Mouse (Mus musculus): ENCODE results near the gene Car6. TPM values are rescaled to one million over a fixed set of nuclear protein-coding genes. Genes with fewer than 3 reads are reported as not detected.

Gene Car6
- polyA plus RNA-seq, 1 experiment from 2014 or later = not detected

DNA sequence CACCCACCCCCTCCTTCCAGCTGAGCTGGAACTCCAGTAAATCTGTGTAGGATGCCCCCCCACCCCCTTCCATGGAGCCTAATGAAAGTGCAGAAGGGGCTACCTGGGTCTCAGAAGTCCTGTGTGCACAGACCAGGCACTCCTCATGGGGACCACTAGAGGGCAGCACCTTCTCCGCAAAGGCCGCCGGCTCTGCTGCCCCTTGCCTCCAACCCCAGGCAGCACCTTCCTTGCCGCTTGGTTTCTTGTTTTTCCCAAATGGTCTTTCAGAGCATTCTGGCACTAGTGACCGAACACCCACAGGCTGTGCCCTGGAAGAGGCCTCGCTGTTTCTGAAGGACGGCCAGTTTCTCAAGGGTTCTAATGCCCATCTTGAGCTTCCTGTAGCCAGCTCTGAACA lies 24.6 kb downstream of the Car6 start:
- Histone ChIP-seq H3K9me3 (ENCODE audit: control insufficient read depth, low read length) (no peaks in the 10 kb centered on the region), H3K27ac (ENCODE audit: low read length) (no peak overlapping the region), H3K36me3 (ENCODE audit: control insufficient read depth, insufficient read depth) (no peaks in the 10 kb centered on the region), H3K27me3 (replicated peaks; ENCODE audit: control insufficient read depth, insufficient read depth, low read length) (no peaks in the 10 kb centered on the region), H3K4me1 (replicated peaks; ENCODE audit: control insufficient read depth, insufficient read depth, low read length) (0 out of 2 replicates have a peak, but pooled peaks cover 2% of the 10 kb centered on the region), H3K4me3 (replicated peaks; ENCODE audit: low read length) (no peak overlapping the region), H3K4me2 (ENCODE audit: low read length) (no peak overlapping the region), H3K9ac (replicated peaks; ENCODE audit: low read depth, low read length) (no peak overlapping the region)
- WGBS = 5% methylated on average over 7 of the region's 7 CpGs
- ATAC-seq = no peak

DNA sequence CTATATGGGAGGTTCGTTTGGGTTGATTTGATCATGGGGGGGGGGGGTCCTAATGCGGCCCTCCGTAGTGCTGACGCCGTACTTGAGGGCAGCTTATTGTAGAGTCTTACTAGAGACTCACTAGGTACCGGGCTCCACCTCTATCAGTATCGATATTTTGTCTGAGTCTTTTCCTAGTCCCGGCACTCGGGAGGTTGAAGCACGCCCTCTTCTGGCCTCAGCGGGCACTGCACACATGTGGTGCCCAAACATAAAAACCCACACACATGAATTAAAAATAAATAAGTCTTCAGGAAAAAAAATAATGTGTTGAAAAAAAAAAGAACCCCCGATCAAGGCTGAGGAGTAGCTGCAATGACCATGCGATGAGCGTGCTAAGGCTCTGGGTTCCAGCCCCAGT lies 27.1 kb downstream of the Car6 start:
- WGBS = 93% methylated on average over 14 of the region's 14 CpGs
- Histone ChIP-seq H3K36me3 (ENCODE audit: control insufficient read depth, insufficient read depth) (no peaks in the 10 kb centered on the region), H3K27ac (ENCODE audit: low read length) (no peak overlapping the region), H3K4me1 (replicated peaks; ENCODE audit: control insufficient read depth, insufficient read depth, low read length) (0 out of 2 replicates have a peak, but pooled peaks cover 2% of the 10 kb centered on the region), H3K27me3 (replicated peaks; ENCODE audit: control insufficient read depth, insufficient read depth, low read length) (no peaks in the 10 kb centered on the region), H3K9me3 (ENCODE audit: control insufficient read depth, low read length) (no peaks in the 10 kb centered on the region), H3K9ac (replicated peaks; ENCODE audit: low read depth, low read length) (no peak overlapping the region), H3K4me2 (ENCODE audit: low read length) (no peak overlapping the region), H3K4me3 (replicated peaks; ENCODE audit: low read length) (no peak overlapping the region)
- ATAC-seq = no peak

DNA sequence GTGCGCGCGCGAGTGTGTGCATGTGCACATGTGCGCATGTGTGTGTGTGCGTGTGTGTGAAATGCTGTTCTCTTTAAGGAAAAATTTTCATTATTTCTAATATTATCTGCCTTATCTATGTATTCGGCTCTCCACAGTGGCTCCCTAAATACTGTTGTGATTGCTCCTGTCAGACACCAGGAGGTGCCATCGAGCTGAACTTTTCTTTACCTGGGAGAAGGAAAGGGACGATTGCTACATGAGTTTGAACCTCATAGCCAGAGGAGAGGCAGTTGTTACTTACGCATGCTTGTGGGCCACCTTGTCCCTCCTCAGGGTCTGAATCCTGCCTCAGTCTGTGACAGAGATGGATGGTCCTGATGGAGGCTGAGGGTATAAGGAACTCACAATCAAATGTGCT lies 27.9 kb downstream of the Car6 start:
- 0 out of 2 replicates have a peak, but pooled peaks cover 2% of the 10 kb centered on the region for H3K4me1 ChIP-seq (replicated peaks; ENCODE audit: control insufficient read depth, insufficient read depth, low read length)
- H3K9me3 ChIP-seq (ENCODE audit: control insufficient read depth, low read length) = no peaks in the 10 kb centered on the region
- WGBS = 55% methylated on average over 10 of the region's 10 CpGs
- ATAC-seq = no peak
- no peak overlapping the region for H3K27ac ChIP-seq (ENCODE audit: low read length)
- no peak overlapping the region for H3K9ac ChIP-seq (replicated peaks; ENCODE audit: low read depth, low read length)
- H3K27me3 ChIP-seq (replicated peaks; ENCODE audit: control insufficient read depth, insufficient read depth, low read length) = no peaks in the 10 kb centered on the region
- H3K36me3 ChIP-seq (ENCODE audit: control insufficient read depth, insufficient read depth) = no peaks in the 10 kb centered on the region
- no peak overlapping the region for H3K4me2 ChIP-seq (ENCODE audit: low read length)
- no peak overlapping the region for H3K4me3 ChIP-seq (replicated peaks; ENCODE audit: low read length)

DNA sequence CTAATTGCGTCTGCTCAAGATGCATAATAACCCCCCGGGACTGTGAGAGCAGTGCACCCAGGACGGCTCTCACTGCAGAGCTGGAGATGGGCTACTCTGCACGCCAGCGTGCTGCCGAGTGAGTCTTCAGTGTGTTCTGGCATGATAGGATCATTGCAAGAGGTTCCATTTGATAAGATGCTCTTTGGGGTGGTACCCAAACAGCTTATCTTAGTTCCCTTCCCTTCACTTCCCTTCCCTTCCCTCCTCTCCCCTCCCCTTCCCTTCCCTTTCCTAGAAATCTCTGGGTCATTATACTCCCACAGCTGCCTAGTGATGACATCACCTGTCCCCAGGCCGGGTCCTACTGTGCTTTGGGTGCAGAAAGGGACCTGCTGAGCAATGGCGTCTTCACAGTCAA lies 29.0 kb downstream of the Car6 start:
- H3K36me3 ChIP-seq (ENCODE audit: control insufficient read depth, insufficient read depth) = no peaks in the 10 kb centered on the region
- no peak overlapping the region for H3K27ac ChIP-seq (ENCODE audit: low read length)
- no peak overlapping the region for H3K4me2 ChIP-seq (ENCODE audit: low read length)
- H3K9me3 ChIP-seq (ENCODE audit: control insufficient read depth, low read length) = no peaks in the 10 kb centered on the region
- 0 out of 2 replicates have a peak, but pooled peaks cover 2% of the 10 kb centered on the region for H3K4me1 ChIP-seq (replicated peaks; ENCODE audit: control insufficient read depth, insufficient read depth, low read length)
- no peak overlapping the region for H3K9ac ChIP-seq (replicated peaks; ENCODE audit: low read depth, low read length)
- 77% methylated on average over 8 of the region's 8 CpGs for WGBS
- no peaks in the 10 kb centered on the region for H3K27me3 ChIP-seq (replicated peaks; ENCODE audit: control insufficient read depth, insufficient read depth, low read length)
- H3K4me3 ChIP-seq (replicated peaks; ENCODE audit: low read length) = no peak overlapping the region
- ATAC-seq = no peak

DNA sequence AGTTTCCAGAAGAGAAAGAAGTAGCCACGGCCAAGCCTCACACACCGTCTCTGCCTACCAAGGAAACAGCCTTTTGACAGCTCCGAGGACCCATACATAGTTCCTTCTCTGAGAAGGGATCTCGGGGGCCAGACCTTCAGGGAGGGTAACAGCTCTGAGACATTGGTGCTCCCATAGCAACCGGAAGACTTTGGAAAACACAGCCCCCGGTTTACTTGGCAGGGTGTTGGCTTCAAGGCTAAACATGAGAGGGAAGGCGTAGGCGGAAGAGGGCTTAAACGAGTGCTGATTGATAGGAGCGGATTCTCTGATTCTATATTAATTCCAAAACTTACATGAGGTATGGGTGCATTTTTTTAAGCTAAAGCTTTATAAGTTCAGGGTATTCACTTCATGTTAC lies 32.7 kb downstream of the Car6 start:
- Histone ChIP-seq H3K9me3 (ENCODE audit: control insufficient read depth, low read length) (no peaks in the 10 kb centered on the region), H3K27me3 (replicated peaks; ENCODE audit: control insufficient read depth, insufficient read depth, low read length) (no peaks in the 10 kb centered on the region), H3K4me2 (ENCODE audit: low read length) (no peak overlapping the region), H3K9ac (replicated peaks; ENCODE audit: low read depth, low read length) (no peak overlapping the region), H3K27ac (ENCODE audit: low read length) (no peak overlapping the region), H3K36me3 (ENCODE audit: control insufficient read depth, insufficient read depth) (no peaks in the 10 kb centered on the region), H3K4me1 (replicated peaks; ENCODE audit: control insufficient read depth, insufficient read depth, low read length) (no peaks in the 10 kb centered on the region), H3K4me3 (replicated peaks; ENCODE audit: low read length) (no peak overlapping the region)
- ATAC-seq = no peak
- WGBS = 61% methylated on average over 10 of the region's 10 CpGs

DNA sequence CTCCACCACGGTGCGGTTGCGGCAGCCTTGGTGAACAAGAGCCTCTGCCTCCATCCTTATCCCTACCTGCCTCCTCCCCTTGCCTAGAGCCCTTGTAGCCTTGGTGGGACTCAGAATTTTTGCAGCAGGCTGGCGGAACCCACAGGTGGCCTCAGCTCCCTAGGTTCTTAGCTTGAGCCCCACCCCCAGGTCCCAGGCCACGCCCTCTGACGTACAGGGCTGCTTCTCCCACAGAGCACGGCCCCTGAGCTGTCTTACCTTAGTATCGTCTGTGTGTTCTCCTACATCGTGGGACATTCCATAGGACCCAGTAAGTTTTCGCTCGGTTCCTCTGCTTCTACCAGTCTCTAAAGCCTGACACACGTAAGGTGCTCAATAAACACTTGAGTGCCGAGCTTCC lies 36.3 kb downstream of the Car6 start:
- Histone ChIP-seq H3K27me3 (replicated peaks; ENCODE audit: control insufficient read depth, insufficient read depth, low read length) (no peaks in the 10 kb centered on the region), H3K4me2 (ENCODE audit: low read length) (no peak overlapping the region), H3K27ac (ENCODE audit: low read length) (no peak overlapping the region), H3K9ac (replicated peaks; ENCODE audit: low read depth, low read length) (no peak overlapping the region), H3K36me3 (ENCODE audit: control insufficient read depth, insufficient read depth) (no peaks in the 10 kb centered on the region), H3K4me1 (replicated peaks; ENCODE audit: control insufficient read depth, insufficient read depth, low read length) (no peaks in the 10 kb centered on the region), H3K9me3 (ENCODE audit: control insufficient read depth, low read length) (peaks cover 3% of the 10 kb centered on the region; the same call in 1 of the 2 replicates), H3K4me3 (replicated peaks; ENCODE audit: low read length) (no peak overlapping the region)
- no peak for ATAC-seq
- 32% methylated on average over 13 of the region's 13 CpGs for WGBS

DNA sequence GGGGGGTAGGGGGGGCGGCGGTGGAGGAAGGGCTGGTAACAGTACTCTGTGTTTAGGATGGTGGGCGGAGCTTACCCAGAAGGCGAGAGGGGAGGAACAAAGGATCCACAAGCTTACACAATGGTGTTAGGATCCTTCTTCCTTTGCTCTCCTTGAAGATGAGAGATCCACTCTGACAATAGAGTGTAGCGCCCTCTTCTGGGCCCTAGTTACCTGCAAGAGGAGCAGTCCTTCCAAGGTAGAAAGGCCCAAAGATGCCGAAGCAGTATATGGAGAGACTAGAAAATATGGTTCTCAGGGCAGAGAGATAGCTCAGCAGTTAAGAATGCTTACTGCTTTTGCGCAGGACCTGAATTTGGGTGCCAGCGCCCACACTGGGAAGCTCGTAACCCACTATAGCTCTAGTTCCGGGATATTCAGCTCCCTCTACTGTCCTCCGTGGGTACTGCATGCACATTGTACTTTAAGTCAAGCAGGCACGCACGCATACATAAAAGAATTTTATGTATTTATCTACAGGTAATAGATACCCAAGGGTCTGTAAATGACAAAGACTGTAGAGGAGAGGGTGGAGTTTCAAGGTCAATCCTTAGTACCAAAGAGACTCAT lies 38.5 kb downstream of the Car6 start:
- ATAC-seq = no peak
- Histone ChIP-seq H3K27ac (ENCODE audit: low read length) (no peak overlapping the region), H3K27me3 (replicated peaks; ENCODE audit: control insufficient read depth, insufficient read depth, low read length) (no peaks in the 10 kb centered on the region), H3K9me3 (ENCODE audit: control insufficient read depth, low read length) (peaks cover 3% of the 10 kb centered on the region; the same call in 1 of the 2 replicates), H3K9ac (replicated peaks; ENCODE audit: low read depth, low read length) (no peak overlapping the region), H3K36me3 (ENCODE audit: control insufficient read depth, insufficient read depth) (no peaks in the 10 kb centered on the region), H3K4me1 (replicated peaks; ENCODE audit: control insufficient read depth, insufficient read depth, low read length) (no peaks in the 10 kb centered on the region), H3K4me3 (replicated peaks; ENCODE audit: low read length) (no peak overlapping the region), H3K4me2 (ENCODE audit: low read length) (no peak overlapping the region)
- 72% methylated on average over 13 of the region's 13 CpGs for WGBS

DNA sequence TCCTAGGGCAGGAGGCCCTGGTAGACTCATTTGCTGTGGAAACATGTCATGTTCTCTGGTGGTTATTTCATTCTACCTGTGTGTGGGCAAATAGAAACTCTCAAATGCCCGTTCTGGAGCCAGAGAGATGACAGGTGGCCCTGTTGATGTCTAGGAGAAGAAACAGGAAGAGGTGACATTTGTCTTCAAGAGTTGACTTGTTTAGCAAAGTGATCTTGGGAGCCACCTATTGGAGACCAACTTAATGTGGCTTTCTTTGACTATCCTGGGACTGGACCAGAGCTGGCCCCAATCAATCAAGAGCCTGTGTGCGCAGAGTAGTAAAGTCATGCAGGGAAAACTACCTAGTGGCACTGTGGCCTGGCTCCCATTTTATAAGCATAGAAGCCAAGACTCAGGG lies 41.7 kb downstream of the Car6 start:
- H3K4me3 ChIP-seq (replicated peaks; ENCODE audit: low read length) = no peak overlapping the region
- WGBS = 87% methylated on average over 2 of the region's 2 CpGs
- no peak overlapping the region for H3K27ac ChIP-seq (ENCODE audit: low read length)
- H3K4me1 ChIP-seq (replicated peaks; ENCODE audit: control insufficient read depth, insufficient read depth, low read length) = no peaks in the 10 kb centered on the region
- ATAC-seq = no peak
- H3K9me3 ChIP-seq (ENCODE audit: control insufficient read depth, low read length) = peaks cover 3% of the 10 kb centered on the region; the same call in 1 of the 2 replicates
- H3K27me3 ChIP-seq (replicated peaks; ENCODE audit: control insufficient read depth, insufficient read depth, low read length) = no peaks in the 10 kb centered on the region
- no peaks in the 10 kb centered on the region for H3K36me3 ChIP-seq (ENCODE audit: control insufficient read depth, insufficient read depth)
- H3K4me2 ChIP-seq (ENCODE audit: low read length) = no peak overlapping the region
- H3K9ac ChIP-seq (replicated peaks; ENCODE audit: low read depth, low read length) = no peak overlapping the region

DNA sequence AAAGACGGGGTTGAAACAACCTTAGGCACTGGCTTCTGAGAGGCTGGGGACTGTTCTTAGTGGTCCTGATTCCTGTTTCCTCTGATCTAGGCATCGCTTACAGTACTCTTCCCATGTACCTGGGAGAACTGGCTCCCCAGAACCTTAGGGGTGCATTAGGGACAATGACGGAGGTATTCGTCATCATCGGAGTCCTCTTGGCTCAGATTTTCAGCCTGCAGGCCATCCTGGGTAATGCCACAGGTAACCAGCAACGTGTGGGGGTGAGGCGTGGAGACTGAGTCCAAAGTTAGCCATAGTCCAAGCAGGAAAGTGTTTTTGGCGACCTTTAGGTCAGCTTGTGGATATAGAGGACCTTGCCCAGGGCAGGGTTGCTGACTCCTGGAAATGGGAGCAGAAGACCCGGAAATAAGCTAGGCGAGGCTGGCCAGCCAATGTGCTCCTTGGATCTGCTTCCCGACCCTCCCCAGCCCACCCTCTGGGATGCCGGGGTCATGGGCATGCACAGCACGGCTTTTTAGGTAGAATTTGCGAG lies 43.7 kb downstream of the Car6 start:
- no peaks in the 10 kb centered on the region for H3K27me3 ChIP-seq (replicated peaks; ENCODE audit: control insufficient read depth, insufficient read depth, low read length)
- ATAC-seq = no peak
- H3K36me3 ChIP-seq (ENCODE audit: control insufficient read depth, insufficient read depth) = no peaks in the 10 kb centered on the region
- 70% methylated on average over 14 of the region's 14 CpGs for WGBS
- H3K4me1 ChIP-seq (replicated peaks; ENCODE audit: control insufficient read depth, insufficient read depth, low read length) = no peaks in the 10 kb centered on the region
- no peak overlapping the region for H3K4me3 ChIP-seq (replicated peaks; ENCODE audit: low read length)
- H3K27ac ChIP-seq (ENCODE audit: low read length) = no peak overlapping the region
- H3K9me3 ChIP-seq (ENCODE audit: control insufficient read depth, low read length) = peaks cover 3% of the 10 kb centered on the region; the same call in 1 of the 2 replicates
- H3K9ac ChIP-seq (replicated peaks; ENCODE audit: low read depth, low read length) = no peak overlapping the region
- no peak overlapping the region for H3K4me2 ChIP-seq (ENCODE audit: low read length)
